ENCODE assay signal across 9 mouse cellular contexts in the genomic region with DNA sequence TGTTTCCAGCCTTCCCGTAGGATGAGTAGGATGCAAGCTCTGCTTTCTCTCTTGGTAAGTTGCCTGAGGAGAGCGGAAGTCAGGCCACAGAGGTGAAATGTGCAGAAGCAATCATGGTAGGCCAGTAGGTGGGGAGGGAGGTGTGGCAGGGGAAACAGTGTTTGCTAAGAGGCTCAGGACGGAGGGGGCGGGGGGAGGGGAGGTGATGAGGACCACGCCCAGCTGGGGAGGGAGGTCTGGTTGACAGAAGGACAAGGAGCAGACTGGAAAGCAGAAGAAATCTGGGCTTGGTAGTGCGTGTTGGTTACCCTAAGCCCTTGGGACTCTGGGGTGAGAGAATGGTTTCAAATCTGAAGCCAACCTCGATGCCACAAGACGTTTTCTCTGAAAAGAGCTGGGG. TPM values are rescaled to one million over a fixed set of nuclear protein-coding genes. Genes with fewer than 3 reads are reported as not detected.
DNase-seq lines count a peak whose midpoint lies in the region; ATAC-seq and TF ChIP-seq lines count a peak whose summit lies in the region.
"Had no signal": no experiment of that assay in that cellular context is flagged by ENCODE, and none has a peak within 500 bp of the region (broad histone marks: within the 10 kb centered on the region; RNA-seq: fewer than 3 reads in every experiment).

No protein-coding gene starts in this region.

- no peak for ATAC-seq in heart, embryonic 16.5 days (replicated peaks; ENCODE audit: extremely low read depth, insufficient read depth, low FRiP score)
- no peak for ATAC-seq in limb, embryonic 14.5 days (ENCODE audit: low FRiP score, low read depth)
- ATAC-seq in forebrain, embryonic 14.5 days, result no peak

- H3K9ac ChIP-seq in heart, embryonic 16.5 days (ENCODE audit: low read length), result no peak overlapping the region
- H3K9ac ChIP-seq in limb, embryonic 14.5 days (ENCODE audit: low read depth, low read length, severe bottlenecking), result no peak overlapping the region
- no peak overlapping the region for H3K9ac ChIP-seq in forebrain, embryonic 14.5 days (ENCODE audit: low read length)

- H3K4me3 ChIP-seq in heart, embryonic 16.5 days (ENCODE audit: low read length), result no peak overlapping the region
- H3K4me3 ChIP-seq in limb, embryonic 14.5 days (replicated peaks; ENCODE audit: low read length), result no peak overlapping the region
- no peak overlapping the region for H3K4me3 ChIP-seq in forebrain, embryonic 14.5 days (ENCODE audit: low read depth, low read length)

- peak; percentile 66 for DNase-seq in CD4-positive, CD25-positive, alpha-beta regulatory T cell, adult 2 months (ENCODE audit: low read depth, low spot score)
- DNase-seq in adipocyte (ENCODE audit: low spot score), result peak; percentile 78
- DNase-seq in limb, embryonic 14.5 days (ENCODE audit: low spot score), result peak; percentile 22
- peak; percentile 25 for DNase-seq in thymus, postnatal 25 days
- DNase-seq in forebrain, embryonic 14.5 days (ENCODE audit: low spot score), result no peak
- DNase-seq in layer of hippocampus, adult 18-20 months (ENCODE audit: low spot score in 2 of 2), result no peak
- no peak for DNase-seq in left cerebral cortex, adult 18-20 months (ENCODE audit: low spot score in 2 of 2)

- WGBS in heart, embryonic 16.5 days, result 25% methylated on average over 8 of the region's 8 CpGs
- WGBS in limb, embryonic 14.5 days, result 16% methylated on average over 8 of the region's 8 CpGs
- 29% methylated on average over 8 of the region's 8 CpGs for WGBS in forebrain, embryonic 14.5 days

- H3K4me1 ChIP-seq in heart, embryonic 16.5 days (ENCODE audit: control insufficient read depth, insufficient read depth, low read length), result peaks cover 10% of the 10 kb centered on the region
- H3K4me1 ChIP-seq in limb, embryonic 14.5 days (ENCODE audit: control insufficient read depth, insufficient read depth, low read length), result peaks cover 13% of the 10 kb centered on the region
- H3K4me1 ChIP-seq in forebrain, embryonic 14.5 days (ENCODE audit: control insufficient read depth, insufficient read depth, low read length), result no peaks in the 10 kb centered on the region

- H3K27me3 ChIP-seq in heart, embryonic 16.5 days (ENCODE audit: control insufficient read depth, insufficient read depth, low read length), result no peaks in the 10 kb centered on the region
- H3K27me3 ChIP-seq in limb, embryonic 14.5 days (ENCODE audit: control insufficient read depth, insufficient read depth, low read length), result no peaks in the 10 kb centered on the region
- H3K27me3 ChIP-seq in forebrain, embryonic 14.5 days (replicated peaks; ENCODE audit: control insufficient read depth, insufficient read depth, low read length), result no peaks in the 10 kb centered on the region

- peak overlapping the region; percentile 21; the same call in 1 of the 2 replicates for H3K27ac ChIP-seq in heart, embryonic 16.5 days (ENCODE audit: low read length)
- H3K27ac ChIP-seq in limb, embryonic 14.5 days (replicated peaks; ENCODE audit: low read depth, low read length), result no peak overlapping the region
- H3K27ac ChIP-seq in forebrain, embryonic 14.5 days (ENCODE audit: low read depth, low read length), result no peak overlapping the region

- no peak for TF ChIP-seq POLR2A in limb, embryonic 14.5 days (IDR thresholded peaks at IDR 0.05; ENCODE audit: borderline replicate concordance, extremely low read depth, insufficient read depth, insufficient read length)

- H3K4me2 ChIP-seq in heart, embryonic 16.5 days (ENCODE audit: low read depth, low read length), result no peak overlapping the region
- H3K4me2 ChIP-seq in limb, embryonic 14.5 days (replicated peaks; ENCODE audit: low read depth, low read length, severe bottlenecking), result no peak overlapping the region
- H3K4me2 ChIP-seq in forebrain, embryonic 14.5 days (ENCODE audit: low read length), result no peak overlapping the region

- H3K9me3 ChIP-seq in heart, embryonic 16.5 days (replicated peaks; ENCODE audit: control insufficient read depth, low read length), result no peaks in the 10 kb centered on the region
- H3K9me3 ChIP-seq in limb, embryonic 14.5 days (ENCODE audit: control insufficient read depth, low read length), result no peaks in the 10 kb centered on the region
- no peaks in the 10 kb centered on the region for H3K9me3 ChIP-seq in forebrain, embryonic 14.5 days (replicated peaks; ENCODE audit: control insufficient read depth, low read length)

- H3K36me3 ChIP-seq in heart, embryonic 16.5 days (ENCODE audit: control insufficient read depth, insufficient read depth), result no peaks in the 10 kb centered on the region
- H3K36me3 ChIP-seq in limb, embryonic 14.5 days (ENCODE audit: control insufficient read depth, insufficient read depth, low read length), result no peaks in the 10 kb centered on the region
- no peaks in the 10 kb centered on the region for H3K36me3 ChIP-seq in forebrain, embryonic 14.5 days (ENCODE audit: control insufficient read depth, insufficient read depth, low read length)

RNA-seq across cellular contexts. Expression of a gene that starts 20.8 kb away (rescaled TPM):
- 45.4 and 47.6 TPM in 2 replicates for polyA plus RNA-seq in heart, embryonic 16.5 days (2015; fragmentation: Nextera tagmentation; extraction: Ambion mirVana)
- polyA plus RNA-seq in limb, embryonic 14.5 days (2012; rRNA removed), result 80.3 and 96.1 TPM in 2 replicates
- polyA plus RNA-seq in limb, embryonic 14.5 days (2014; fragmentation: Nextera tagmentation; extraction: Ambion mirVana), result 21.7 and 24.4 TPM in 2 replicates
- polyA plus RNA-seq in forebrain, embryonic 14.5 days (2014; fragmentation: Nextera tagmentation; extraction: Ambion mirVana), result 7.0 and 7.4 TPM in 2 replicates
- 1 to 10 TPM; 2.0 to 2.9 TPM for total RNA-seq in layer of hippocampus, adult 18-20 months (2021)
- total RNA-seq in left cerebral cortex, adult 18-20 months (2021), result 1 to 10 TPM; 2.9 to 4.2 TPM

RNA-seq across cellular contexts. Expression of a gene that starts 22.1 kb away (rescaled TPM):
- 218 and 242 TPM in 2 replicates for polyA plus RNA-seq in heart, embryonic 16.5 days (2015; fragmentation: Nextera tagmentation; extraction: Ambion mirVana)
- 271 and 297 TPM in 2 replicates for polyA plus RNA-seq in limb, embryonic 14.5 days (2012; rRNA removed)
- 271 and 295 TPM in 2 replicates for polyA plus RNA-seq in limb, embryonic 14.5 days (2014; fragmentation: Nextera tagmentation; extraction: Ambion mirVana)
- polyA plus RNA-seq in forebrain, embryonic 14.5 days (2014; fragmentation: Nextera tagmentation; extraction: Ambion mirVana), result 453 and 484 TPM in 2 replicates
- 100 to 1,000 TPM; 257 to 266 TPM for total RNA-seq in layer of hippocampus, adult 18-20 months (2021)
- total RNA-seq in left cerebral cortex, adult 18-20 months (2021), result 100 to 1,000 TPM; 227 to 260 TPM

RNA-seq across cellular contexts. Expression of a gene that starts 38.6 kb away (rescaled TPM):
- polyA plus RNA-seq in heart, embryonic 16.5 days (2015; fragmentation: Nextera tagmentation; extraction: Ambion mirVana), result 0.33 TPM in 1 of 2 replicates, not detected in the other
- 0.04 and 0.10 TPM in 2 replicates for polyA plus RNA-seq in limb, embryonic 14.5 days (2012; rRNA removed)
- polyA plus RNA-seq in limb, embryonic 14.5 days (2014; fragmentation: Nextera tagmentation; extraction: Ambion mirVana), result not detected in 2 replicates
- polyA plus RNA-seq in forebrain, embryonic 14.5 days (2014; fragmentation: Nextera tagmentation; extraction: Ambion mirVana), result not detected in 2 replicates
- total RNA-seq in layer of hippocampus, adult 18-20 months (2021), result not detected
- total RNA-seq in left cerebral cortex, adult 18-20 months (2021), result under 1 TPM in 1 of 2 experiments, not detected in 1; 0.40 TPM
- polyA plus RNA-seq: neural tube, embryonic 11.5 days had no signal

RNA-seq across cellular contexts. Expression of a gene that starts 55.4 kb away (rescaled TPM):
- polyA plus RNA-seq in heart, embryonic 16.5 days (2015; fragmentation: Nextera tagmentation; extraction: Ambion mirVana), result 88.8 and 92.5 TPM in 2 replicates
- polyA plus RNA-seq in limb, embryonic 14.5 days (2012; rRNA removed), result 197 and 280 TPM in 2 replicates
- polyA plus RNA-seq in limb, embryonic 14.5 days (2014; fragmentation: Nextera tagmentation; extraction: Ambion mirVana), result 109 and 137 TPM in 2 replicates
- 175 and 186 TPM in 2 replicates for polyA plus RNA-seq in forebrain, embryonic 14.5 days (2014; fragmentation: Nextera tagmentation; extraction: Ambion mirVana)
- total RNA-seq in layer of hippocampus, adult 18-20 months (2021), result 100 to 1,000 TPM; 260 to 290 TPM
- 100 to 1,000 TPM; 258 to 281 TPM for total RNA-seq in left cerebral cortex, adult 18-20 months (2021)

RNA-seq across cellular contexts. Expression of a gene that starts 56.2 kb away (rescaled TPM):
- polyA plus RNA-seq in heart, embryonic 16.5 days (2015; fragmentation: Nextera tagmentation; extraction: Ambion mirVana), result 33.0 and 33.9 TPM in 2 replicates
- 29.9 and 37.6 TPM in 2 replicates for polyA plus RNA-seq in limb, embryonic 14.5 days (2012; rRNA removed)
- polyA plus RNA-seq in limb, embryonic 14.5 days (2014; fragmentation: Nextera tagmentation; extraction: Ambion mirVana), result 26.9 and 32.6 TPM in 2 replicates
- 26.4 and 30.3 TPM in 2 replicates for polyA plus RNA-seq in forebrain, embryonic 14.5 days (2014; fragmentation: Nextera tagmentation; extraction: Ambion mirVana)
- 10 to 100 TPM; 46.7 to 46.9 TPM for total RNA-seq in layer of hippocampus, adult 18-20 months (2021)
- total RNA-seq in left cerebral cortex, adult 18-20 months (2021), result 10 to 100 TPM; 51.3 to 56.2 TPM

Comparison
In these comparisons a context has a peak if more than half of its experiments do, and no peak if none do; other contexts are left out.
1. DNase-seq: peak in CD4-positive, CD25-positive, alpha-beta regulatory T cell, adult 2 months (single experiment), adipocyte (single experiment), limb, embryonic 14.5 days (single experiment) and thymus, postnatal 25 days (single experiment); none in forebrain, embryonic 14.5 days (single experiment), layer of hippocampus, adult 18-20 months (0 of 2) and left cerebral cortex, adult 18-20 months (0 of 2).